Comparison of ENCODE assay signal across 8 mouse cellular contexts in genomic region chr5:36581259-36581923, GRCm38 (mm10). TPM values are rescaled to one million over a fixed set of nuclear protein-coding genes. Genes with fewer than 3 reads are reported as not detected.
A peak's percentile ranks its signal among the peaks of the same experiment; 100 is the strongest.
DNase-seq lines count a peak whose midpoint lies in the region; ATAC-seq and TF ChIP-seq lines count a peak whose summit lies in the region.

No protein-coding gene starts in this region.

- H3K9ac ChIP-seq in heart, postnatal 0 days (replicated peaks; ENCODE audit: low read depth, low read length), result peak overlapping the region; percentile 60
- peak overlapping the region; percentile 53; the same call in 1 of the 2 replicates for H3K9ac ChIP-seq in hindbrain, embryonic 11.5 days (ENCODE audit: low read depth, low read length)
- H3K9ac ChIP-seq in midbrain, embryonic 12.5 days (replicated peaks), result peak overlapping the region; percentile 54

- no peak for TF ChIP-seq EP300 in heart, postnatal 0 days (IDR thresholded peaks at IDR 0.05; ENCODE audit: low read depth)

- H3K4me1 ChIP-seq in heart, postnatal 0 days (ENCODE audit: control insufficient read depth, insufficient read depth), result 0 out of 2 replicates have a peak, but pooled peaks cover 5% of the 10 kb centered on the region
- no peaks in the 10 kb centered on the region; the same call in 1 of the 2 replicates for H3K4me1 ChIP-seq in bone marrow, adult 2 months (ENCODE audit: control insufficient read depth, insufficient read depth, low read length)
- no peaks in the 10 kb centered on the region for H3K4me1 ChIP-seq in hindbrain, embryonic 11.5 days (replicated peaks; ENCODE audit: control insufficient read depth, insufficient read depth, low read length)
- peaks cover 13% of the 10 kb centered on the region; the same call in 1 of the 2 replicates for H3K4me1 ChIP-seq in midbrain, embryonic 12.5 days

- peak; percentile 2; the same call in 1 of the 2 replicates for ATAC-seq in heart, postnatal 0 days (ENCODE audit: insufficient read depth, low read depth)
- ATAC-seq in hindbrain, embryonic 11.5 days (ENCODE audit: low FRiP score), result no peak; the same call in 1 of the 2 replicates
- no peak; the same call in 1 of the 2 replicates for ATAC-seq in midbrain, embryonic 12.5 days (ENCODE audit: low FRiP score, low read depth)

- DNase-seq in heart, postnatal 0 days (ENCODE audit: low spot score), result no peak
- no peak for DNase-seq in heart, adult 9 months (ENCODE audit: low spot score in 2 of 2)
- DNase-seq in hindbrain, embryonic 11.5 days (ENCODE audit: low spot score), result no peak
- DNase-seq in adrenal gland, adult (ENCODE audit: inconsistent age in 2 of 2, low spot score in 1 of 2), result no peak
- no peak for DNase-seq in natural killer cell, adult 2 months (ENCODE audit: low spot score in 2 of 2)
- DNase-seq in kidney, adult 18-20 months, result no peak

- H3K36me3 ChIP-seq in heart, postnatal 0 days (replicated peaks; ENCODE audit: control insufficient read depth, insufficient read depth, low read length), result no peaks in the 10 kb centered on the region
- no peaks in the 10 kb centered on the region for H3K36me3 ChIP-seq in hindbrain, embryonic 11.5 days (ENCODE audit: control insufficient read depth, insufficient read depth, low read length)
- no peaks in the 10 kb centered on the region for H3K36me3 ChIP-seq in midbrain, embryonic 12.5 days

- 3% methylated on average over 38 of the region's 40 CpGs for WGBS in heart, postnatal 0 days
- WGBS in bone marrow, adult 2 months, result 4% methylated on average over 39 of the region's 40 CpGs
- under 1% methylated on average over 40 of the region's 40 CpGs for WGBS in hindbrain, embryonic 11.5 days
- under 1% methylated on average over 40 of the region's 40 CpGs for WGBS in midbrain, embryonic 12.5 days

- TF ChIP-seq CTCF in heart, postnatal 0 days (IDR thresholded peaks at IDR 0.05; ENCODE audit: low read depth), result no peak
- no peak for TF ChIP-seq CTCF in bone marrow, adult 2 months (IDR thresholded peaks at IDR 0.05; ENCODE audit: control insufficient read depth, insufficient read depth, low read length)

- peak; percentile 66; the same call in 1 of the 2 replicates for TF ChIP-seq POLR2A in bone marrow, adult 2 months (IDR thresholded peaks at IDR 0.05; ENCODE audit: borderline replicate concordance, control insufficient read depth, low read depth, low read length)

- H3K9me3 ChIP-seq in heart, postnatal 0 days (replicated peaks; ENCODE audit: control insufficient read depth, low read length), result no peaks in the 10 kb centered on the region
- no peaks in the 10 kb centered on the region for H3K9me3 ChIP-seq in hindbrain, embryonic 11.5 days (ENCODE audit: control insufficient read depth, low read length)
- no peaks in the 10 kb centered on the region for H3K9me3 ChIP-seq in midbrain, embryonic 12.5 days

- peak overlapping the region; percentile 78 for H3K4me3 ChIP-seq in heart, postnatal 0 days (ENCODE audit: low read depth, low read length)
- H3K4me3 ChIP-seq in bone marrow, adult 2 months (replicated peaks; ENCODE audit: control insufficient read depth, low read depth, low read length), result peak overlapping the region; percentile 71
- peak overlapping the region; percentile 65 for H3K4me3 ChIP-seq in hindbrain, embryonic 11.5 days (ENCODE audit: low read depth, low read length)
- H3K4me3 ChIP-seq in midbrain, embryonic 12.5 days, result peak overlapping the region; percentile 76

- peak overlapping the region; percentile 47; the same call in 1 of the 2 replicates for H3K27ac ChIP-seq in heart, postnatal 0 days (ENCODE audit: low read depth)
- peak overlapping the region; percentile 66 for H3K27ac ChIP-seq in bone marrow, adult 2 months (ENCODE audit: control insufficient read depth, insufficient read depth, low read depth, low read length, poor library complexity)
- no peak overlapping the region for H3K27ac ChIP-seq in hindbrain, embryonic 11.5 days (ENCODE audit: low read depth, low read length)
- H3K27ac ChIP-seq in midbrain, embryonic 12.5 days (replicated peaks), result peak overlapping the region; percentile 91

- H3K4me2 ChIP-seq in heart, postnatal 0 days (ENCODE audit: low read depth, low read length), result peak overlapping the region; percentile 98
- H3K4me2 ChIP-seq in hindbrain, embryonic 11.5 days (replicated peaks; ENCODE audit: low read depth, low read length), result peak overlapping the region; percentile 89
- peak overlapping the region; percentile 79 for H3K4me2 ChIP-seq in midbrain, embryonic 12.5 days (replicated peaks)

- H3K27me3 ChIP-seq in heart, postnatal 0 days (ENCODE audit: control insufficient read depth, insufficient read depth, low read length), result no peaks in the 10 kb centered on the region
- no peaks in the 10 kb centered on the region for H3K27me3 ChIP-seq in hindbrain, embryonic 11.5 days (ENCODE audit: control insufficient read depth, insufficient read depth, low read length)
- H3K27me3 ChIP-seq in midbrain, embryonic 12.5 days, result no peaks in the 10 kb centered on the region; the same call in 1 of the 2 replicates

RNA-seq across cellular contexts. Expression of gene Tbc1d14, which starts 11.7 kb away (rescaled TPM):
- 3.9 and 10.2 TPM in 2 replicates for total RNA-seq in heart, postnatal 0 days (2014; rRNA removed; ENCODE audit: low replicate concordance)
- polyA plus RNA-seq in heart, postnatal 0 days (2015; fragmentation: Nextera tagmentation; extraction: Ambion mirVana), result 7.7 and 8.3 TPM in 2 replicates
- polyA plus RNA-seq in bone marrow, adult 2 months (2011; ENCODE audit: insufficient read depth, insufficient read length, low replicate concordance, missing spikeins), result 7.5 and 34.7 TPM in 2 replicates
- polyA plus RNA-seq in hindbrain, embryonic 11.5 days (2014; fragmentation: Nextera tagmentation; extraction: Ambion mirVana), result 38.3 and 41.4 TPM in 2 replicates
- polyA plus RNA-seq in midbrain, embryonic 12.5 days (2016; fragmentation: Nextera tagmentation; extraction: Ambion mirVana), result 52.5 and 52.7 TPM in 2 replicates
